Mouse (Mus musculus) testis, adult 2 months (tissue): ENCODE results near the gene Cux1.

Experiments used
- CTCF ChIP-seq: fragments of 200-500 bp; IDR thresholded peaks from 2 replicates; pipeline ENCODE4 v1.5.1; 2012; ENCODE audit warnings: low read depth, mild to moderate bottlenecking, inconsistent platforms, low read length, moderate library complexity; ENCODE audit not compliant: control insufficient read depth, insufficient read depth, insufficient replicate concordance
- POLR2A ChIP-seq: fragments of 200-500 bp; IDR thresholded peaks from 2 replicates; pipeline ENCODE4 v1.6.1; 2012; ENCODE audit warnings: low read depth, mild to moderate bottlenecking, inconsistent platforms, low read length, moderate library complexity; ENCODE audit not compliant: control insufficient read depth

GRCm38 (mm10) chr5:136489450-136489849 lies 77.8 kb downstream of the Cux1 start:
- no peak for TF ChIP-seq CTCF
- no peak for TF ChIP-seq POLR2A
